Mouse (Mus musculus): ENCODE data around the gene Slc9a7.

The Slc9a7 gene

DNA sequence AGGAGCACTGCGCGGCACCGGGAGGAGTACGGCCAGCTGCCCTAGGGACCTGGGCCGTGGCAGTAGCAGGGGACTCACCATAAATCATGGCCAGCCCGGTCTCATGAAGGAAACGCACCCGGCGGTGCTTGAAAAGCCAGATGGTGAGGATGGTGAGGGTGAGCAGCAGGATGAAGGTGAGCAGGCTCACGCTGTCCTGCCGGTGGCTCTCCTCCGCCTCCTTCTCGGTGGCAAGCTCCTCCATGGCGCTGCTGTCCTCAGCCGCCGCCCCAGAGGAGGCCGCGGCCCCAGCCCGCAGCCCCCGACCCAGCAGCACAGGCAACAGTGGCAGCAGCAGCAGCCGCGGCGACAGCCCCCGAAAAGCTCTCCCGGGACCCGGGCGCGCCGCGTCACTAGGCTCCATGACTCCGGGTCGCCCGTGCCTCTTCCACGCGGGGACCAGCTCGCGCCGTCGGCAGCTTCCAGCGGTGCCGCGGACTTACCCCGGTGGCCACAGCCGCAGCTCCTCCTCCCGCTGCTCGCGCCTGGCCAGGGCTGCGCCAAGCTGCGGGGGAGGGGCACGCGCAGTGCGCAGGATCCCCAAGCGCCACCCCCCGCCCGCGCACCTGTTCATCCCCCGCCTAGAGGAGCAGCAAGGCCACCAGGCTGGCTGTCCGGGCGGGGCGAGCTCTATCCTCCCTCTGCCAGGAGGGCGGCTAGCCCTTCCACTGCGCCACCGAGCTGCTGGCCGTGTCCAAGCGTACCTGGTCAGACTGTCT, at the start of gene Slc9a7:
Gene Slc9a7 (minus strand): TSS at position 526 of the 758 bp plus-strand sequence.
- DNase-seq, result peak; percentile 41

DNA sequence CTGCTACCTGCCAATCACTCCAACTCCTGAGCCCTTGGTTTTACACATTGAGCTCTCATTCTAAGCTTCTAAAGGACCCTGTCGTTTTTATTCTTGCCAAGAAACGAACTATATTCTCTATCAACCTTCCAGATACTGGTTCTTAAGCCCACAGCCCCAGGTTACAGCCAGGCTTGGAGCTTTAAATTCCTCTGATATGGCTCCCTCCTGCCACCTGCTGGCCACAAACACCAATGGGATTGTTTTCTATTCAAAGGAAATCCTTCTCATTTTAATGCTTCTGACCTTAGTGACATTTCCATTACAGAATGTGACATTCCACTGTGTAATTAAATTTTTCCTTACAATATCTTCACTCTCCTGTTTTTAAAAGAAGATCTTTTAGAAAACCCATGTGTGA, 44.1 kb upstream of the Slc9a7 start:
- peak; percentile 51 for DNase-seq

DNA sequence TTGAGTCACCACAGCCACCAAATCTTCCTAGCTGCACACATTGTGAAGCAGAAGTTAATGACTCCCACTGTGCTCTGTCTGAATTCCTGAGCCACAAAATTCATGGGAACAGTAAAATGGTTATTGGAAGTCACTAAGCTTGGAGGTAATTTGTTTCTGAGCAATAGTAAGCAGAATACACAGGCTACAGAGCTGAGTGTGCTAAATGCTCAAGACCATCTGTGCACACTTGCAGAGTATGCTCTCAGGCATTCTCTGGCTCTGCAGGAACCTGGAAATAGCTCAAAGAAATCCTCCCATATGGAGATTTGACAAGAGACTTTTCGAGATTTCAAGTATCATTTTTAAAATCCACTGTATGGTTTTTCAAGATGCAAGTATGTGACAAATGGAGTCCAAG, 41.1 kb upstream of the Slc9a7 start:
- DNase-seq, result no peak

DNA sequence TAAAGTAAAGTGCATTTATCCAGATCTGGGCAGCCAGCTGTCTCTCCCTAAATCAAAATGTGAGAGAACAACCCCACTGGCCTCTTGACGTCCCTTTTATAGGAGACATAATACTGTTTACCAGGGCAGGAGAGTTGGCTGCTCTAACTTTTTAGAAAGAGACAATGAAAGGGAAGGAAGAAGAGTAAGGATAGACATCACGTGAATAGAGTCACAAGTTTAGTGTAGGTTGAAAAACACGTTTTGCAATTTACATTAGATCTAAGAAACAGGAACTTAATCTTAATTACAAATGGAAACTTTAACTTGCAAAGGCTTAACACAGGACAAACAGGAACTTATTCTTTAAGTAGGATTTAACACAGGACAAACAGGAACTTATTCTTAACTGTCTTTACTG, 15.6 kb upstream of the Slc9a7 start:
- DNase-seq, result no peak

DNA sequence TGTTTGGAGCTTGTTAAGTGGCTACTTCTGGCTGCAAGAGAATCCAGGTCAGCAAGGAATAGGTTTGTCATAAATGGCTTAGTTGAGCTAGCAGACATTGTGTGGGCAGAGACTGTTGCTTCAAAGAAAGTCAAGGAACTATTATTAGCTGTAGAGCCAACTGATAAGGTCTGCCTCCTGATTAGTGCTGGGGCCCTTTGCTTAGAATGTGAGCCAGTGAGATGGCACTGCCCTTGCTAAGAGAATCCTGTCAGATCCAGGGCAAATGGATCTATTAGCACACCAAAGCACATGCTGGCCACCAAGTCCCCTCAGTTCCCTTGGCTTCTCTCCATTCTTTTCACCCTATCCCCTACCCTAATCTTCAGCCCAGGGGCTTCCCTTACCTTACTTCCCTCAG, 14.3 kb upstream of the Slc9a7 start:
- DNase-seq, result no peak

DNA sequence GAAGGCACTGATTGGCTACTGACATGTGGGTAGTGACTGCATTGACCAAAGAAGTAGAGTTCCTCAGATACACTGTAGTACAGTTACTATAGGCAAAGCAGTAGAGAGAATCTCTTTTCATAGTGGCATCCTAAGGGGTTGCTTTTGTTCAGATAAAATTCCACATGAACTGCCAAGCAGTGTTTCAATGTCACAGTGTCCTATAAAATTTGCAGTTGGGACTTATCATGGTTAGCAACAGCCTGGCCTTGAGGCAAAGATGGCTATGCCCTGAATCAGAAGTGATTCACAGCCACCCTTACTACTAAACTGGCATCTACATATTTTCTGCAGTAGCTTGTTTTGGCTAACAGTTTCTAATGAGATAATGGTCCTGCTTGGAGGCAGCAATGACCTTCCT, 11.7 kb upstream of the Slc9a7 start:
- DNase-seq, result no peak

DNA sequence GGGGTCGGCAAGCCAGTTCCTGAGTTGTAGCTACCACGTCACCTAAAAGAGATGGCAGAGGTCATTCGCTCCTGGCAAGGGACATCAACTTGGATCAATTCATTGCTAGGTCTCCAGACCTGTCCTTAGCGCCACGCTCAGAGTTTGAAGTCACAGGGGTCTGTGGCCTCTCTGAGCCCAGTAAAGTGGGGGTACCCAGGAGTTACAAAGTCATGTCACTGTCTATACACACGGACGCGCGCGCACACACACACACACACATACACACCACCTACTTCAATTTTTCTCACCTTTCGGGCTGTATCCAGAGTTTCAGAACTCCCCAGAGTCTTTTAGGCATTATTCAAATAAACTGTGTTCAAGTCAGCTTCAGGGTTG, 422 bp upstream of the Slc9a7 start:
- DNase-seq, result no peak

DNA sequence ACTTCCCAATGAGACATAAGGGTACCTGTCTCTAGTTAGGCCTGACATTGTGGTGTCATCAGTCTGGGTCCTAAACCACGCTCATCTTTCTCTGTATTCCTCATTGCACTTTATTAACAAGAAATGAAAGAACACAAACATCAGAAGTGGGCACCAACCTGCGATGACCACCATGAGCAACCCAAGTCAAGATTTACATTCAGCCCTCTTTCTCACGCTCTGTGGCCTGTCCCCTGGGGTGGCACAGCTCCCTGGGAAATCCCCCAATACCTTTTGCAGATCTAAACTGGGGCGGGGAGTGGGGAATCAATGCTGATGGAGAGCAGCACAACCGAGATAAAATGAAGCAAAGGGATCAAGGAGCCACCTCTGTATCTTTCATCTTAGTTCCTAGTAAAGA, 892 bp downstream of the Slc9a7 start:
- no peak for DNase-seq

DNA sequence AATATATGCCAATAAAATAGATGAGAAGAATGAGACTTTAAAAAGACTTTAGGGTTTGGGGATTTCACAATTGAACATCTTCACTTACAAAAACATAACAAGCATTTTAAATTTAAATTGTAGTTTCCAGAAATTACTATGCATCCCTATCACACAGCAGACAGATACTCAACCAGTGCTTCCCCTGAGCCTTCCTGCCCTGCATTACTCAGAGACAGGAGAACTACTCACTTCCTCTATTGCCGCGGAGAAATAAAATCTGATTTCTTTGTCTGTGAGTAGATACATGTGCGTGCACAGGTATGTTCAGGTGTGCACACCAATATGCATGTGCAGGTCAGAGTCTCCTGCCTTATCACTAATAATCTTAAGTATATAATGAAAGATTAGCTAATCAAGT, 2.9 kb downstream of the Slc9a7 start:
- DNase-seq, result no peak

DNA sequence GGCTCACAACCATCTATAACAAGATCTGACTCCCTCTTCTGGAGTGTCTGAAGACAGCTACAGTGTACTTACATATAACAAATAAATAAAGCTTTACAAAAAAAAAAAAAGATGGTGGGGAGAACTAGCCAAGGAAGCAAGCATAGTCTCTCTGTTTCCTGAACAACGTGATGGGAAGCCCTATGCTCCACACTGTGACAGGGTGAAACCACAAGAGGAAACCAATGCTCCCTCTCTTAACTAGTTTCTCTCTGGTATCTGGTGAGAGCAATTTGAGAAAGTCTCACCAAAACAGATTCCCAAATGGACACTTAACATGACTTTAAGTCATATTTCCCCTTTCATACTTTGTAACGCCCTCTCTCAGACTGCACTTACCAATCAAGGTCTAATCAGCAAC, 5.4 kb downstream of the Slc9a7 start:
- no peak for DNase-seq

DNA sequence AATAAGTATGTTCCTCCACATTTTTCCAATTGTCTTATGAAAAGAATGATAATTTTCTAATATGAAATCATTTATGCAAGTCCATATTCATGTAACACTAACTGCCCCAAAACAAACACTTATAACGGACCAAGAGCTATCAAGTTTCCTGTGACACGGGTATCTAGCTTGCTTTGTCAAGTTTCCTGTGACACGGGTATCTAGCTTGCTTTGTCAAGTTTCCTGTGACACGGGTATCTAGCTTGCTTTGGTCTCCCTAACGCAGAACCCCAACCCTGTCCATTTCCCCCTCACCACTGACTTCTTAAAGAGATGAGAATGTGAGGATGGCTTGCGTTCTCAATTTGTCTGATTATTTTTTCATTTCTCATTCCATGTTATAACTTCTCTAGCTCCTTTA, 12.2 kb downstream of the Slc9a7 start:
- DNase-seq, result no peak

DNA sequence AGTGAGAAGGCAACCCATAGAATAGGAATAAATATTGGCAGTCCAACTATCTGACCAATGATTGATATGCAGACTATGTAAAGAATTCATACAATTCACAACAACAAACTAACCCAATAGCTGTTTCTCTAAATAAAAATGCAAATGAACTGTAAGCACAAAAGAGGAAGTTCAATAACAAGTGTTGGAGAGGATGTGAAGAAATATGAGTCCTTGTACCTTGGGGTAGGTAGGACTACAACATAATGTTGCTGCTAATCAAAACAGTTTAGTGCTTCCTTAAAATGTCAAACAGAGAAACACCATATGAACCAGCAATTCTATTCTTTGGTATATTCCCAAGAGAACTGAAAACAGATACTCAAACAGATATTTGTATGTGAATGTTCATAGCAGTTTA, 17.8 kb downstream of the Slc9a7 start:
- DNase-seq, result no peak

DNA sequence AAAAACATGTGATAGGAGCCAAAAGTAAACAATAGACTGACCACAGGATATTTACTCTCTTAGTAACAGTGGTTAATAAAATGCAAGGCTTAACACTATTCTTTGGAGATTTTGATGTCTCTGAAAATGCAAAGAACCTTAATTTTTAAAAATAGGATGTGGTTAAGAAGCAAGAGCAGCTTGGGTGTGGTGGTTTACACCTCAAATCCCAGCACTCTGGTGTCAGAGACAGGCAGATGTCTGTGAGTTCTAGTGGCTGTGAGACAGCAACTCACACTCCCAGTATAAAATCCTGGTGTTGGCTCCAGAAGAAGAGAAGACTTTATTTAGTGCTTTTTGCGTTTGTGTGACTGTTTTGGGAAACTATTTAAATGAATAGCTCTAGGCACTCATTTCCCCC, 19.6 kb downstream of the Slc9a7 start:
- DNase-seq, result no peak

DNA sequence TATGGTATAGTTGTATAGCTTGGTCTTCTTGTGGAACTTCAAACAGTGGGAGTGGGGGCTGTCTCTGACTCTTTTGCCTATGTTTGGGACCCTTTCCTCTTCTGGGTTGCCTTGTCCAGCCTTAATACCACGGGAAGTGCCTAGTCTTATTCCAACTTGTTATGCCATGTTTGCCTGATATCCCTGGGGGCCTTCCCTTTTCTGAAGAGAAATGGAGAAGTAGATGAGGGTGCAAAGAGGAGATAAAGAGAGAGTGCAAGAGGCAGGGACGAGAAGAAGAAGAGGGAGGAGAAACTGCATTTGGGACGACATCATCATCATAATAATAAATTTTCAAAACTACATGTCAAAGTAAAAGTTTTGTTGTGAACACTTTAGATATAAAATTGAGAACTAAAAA, 21.6 kb downstream of the Slc9a7 start:
- DNase-seq, result no peak

DNA sequence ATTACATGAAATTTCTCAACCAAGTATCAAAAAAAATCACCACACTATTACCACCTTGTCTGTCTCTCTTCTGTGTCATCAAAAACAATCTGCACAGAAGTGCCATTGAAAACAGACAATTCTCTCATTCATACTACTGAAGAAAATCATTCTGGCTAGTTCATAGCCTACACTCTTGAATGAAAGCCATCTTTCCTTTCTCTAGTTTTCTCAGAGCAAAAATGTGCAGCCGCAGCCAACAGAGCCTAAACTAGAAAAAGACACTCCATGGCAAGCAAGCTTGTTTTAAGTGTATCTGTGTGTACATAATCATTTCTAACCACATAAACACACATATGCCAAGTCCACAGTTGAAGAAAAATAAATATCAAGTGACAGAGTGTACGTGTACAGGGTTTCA, 27.2 kb downstream of the Slc9a7 start:
- DNase-seq, result no peak

DNA sequence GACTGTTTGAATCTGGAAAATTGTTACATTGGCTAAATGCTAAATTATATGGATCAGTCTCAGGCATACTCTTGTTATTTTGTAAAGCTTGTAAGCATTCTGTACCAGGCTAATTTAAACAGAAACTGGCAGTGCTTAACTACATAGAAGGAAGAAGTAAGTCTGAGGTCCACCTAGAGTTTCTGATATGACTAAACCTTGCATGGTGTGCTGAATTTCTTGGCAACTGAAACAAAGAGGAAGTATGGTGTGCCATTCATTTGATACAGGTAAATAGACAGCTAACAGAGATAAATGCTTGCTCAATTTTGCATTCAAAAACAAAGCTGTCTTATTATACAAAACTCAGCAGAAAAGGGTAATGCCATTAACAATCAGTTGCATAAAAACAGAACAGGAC, 63.5 kb downstream of the Slc9a7 start:
- no peak for DNase-seq

DNA sequence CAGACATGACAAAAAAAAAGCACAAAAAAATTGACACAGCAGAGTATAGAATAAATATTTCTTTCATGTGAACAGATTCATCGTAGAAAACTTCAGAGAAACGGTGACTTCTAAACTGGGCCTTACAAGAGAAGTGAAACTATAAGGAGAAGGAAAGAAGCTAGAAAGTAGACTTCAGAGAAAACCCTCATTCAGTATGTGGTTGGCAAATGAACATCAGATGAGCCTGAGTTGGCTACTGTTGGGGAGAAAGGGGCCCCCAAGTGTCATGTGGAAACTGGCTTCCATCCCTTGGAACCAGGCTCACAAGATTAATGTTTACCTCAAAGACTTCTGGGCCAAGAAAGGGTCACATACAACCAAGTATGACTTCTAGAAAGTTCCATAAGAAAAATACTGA, 70.1 kb downstream of the Slc9a7 start:
- DNase-seq, result no peak

DNA sequence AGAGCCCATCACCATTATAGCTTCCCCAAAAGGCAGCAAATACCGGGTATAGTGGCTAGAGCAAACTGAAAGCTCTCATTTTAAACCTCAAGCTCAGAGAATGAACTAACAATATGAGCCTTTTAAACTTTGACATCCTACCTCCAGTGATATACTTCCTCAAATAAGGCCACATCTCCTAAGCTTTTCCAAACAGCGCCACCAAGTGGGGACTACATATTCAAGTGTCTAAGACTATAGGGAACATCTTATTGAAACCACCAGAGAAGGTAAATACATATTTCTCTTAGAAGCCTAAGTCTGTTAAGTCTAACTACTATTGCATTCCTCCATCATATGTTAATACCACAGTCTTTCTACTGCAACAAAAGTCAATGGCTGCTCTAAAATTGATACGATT, 106.0 kb downstream of the Slc9a7 start:
- no peak for DNase-seq

DNA sequence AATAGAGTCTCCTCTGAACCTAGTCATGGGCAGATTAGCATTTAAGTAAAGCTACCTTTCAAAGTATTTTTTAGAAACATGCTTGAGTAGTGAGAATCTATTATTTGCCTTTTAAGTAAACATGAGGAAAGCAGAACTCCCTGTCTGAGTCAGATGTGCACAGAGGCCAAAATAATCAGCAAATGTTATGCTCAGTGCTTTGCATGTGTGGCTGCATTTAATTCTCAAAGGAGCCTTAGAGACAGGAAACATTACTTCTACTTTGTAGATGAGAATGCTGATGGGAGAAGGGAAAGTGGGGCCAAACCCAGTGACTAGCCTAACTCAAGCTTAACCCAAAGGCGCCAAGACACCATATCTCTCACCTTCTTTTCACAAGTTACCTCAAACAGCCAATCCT, 114.8 kb downstream of the Slc9a7 start:
- DNase-seq, result no peak

DNA sequence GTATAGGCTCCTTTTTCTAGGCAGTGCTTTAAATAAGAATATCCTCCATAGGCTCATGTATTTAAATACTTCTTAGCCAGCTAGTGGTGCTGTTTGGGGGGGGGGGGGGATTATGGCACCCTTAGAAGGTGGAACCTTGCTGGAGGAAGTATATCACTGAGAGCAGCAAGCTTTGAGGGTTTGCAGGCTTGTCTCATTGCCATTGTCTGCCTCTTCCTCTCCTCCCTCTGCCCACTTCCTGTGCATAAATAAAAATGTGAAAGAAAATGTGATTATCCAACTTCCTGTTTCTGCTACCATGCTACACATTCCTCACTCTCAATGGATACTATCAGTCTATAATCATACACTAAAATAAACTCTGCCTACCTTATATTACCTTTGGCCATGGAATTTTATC, 123.2 kb downstream of the Slc9a7 start:
- no peak for DNase-seq

DNA sequence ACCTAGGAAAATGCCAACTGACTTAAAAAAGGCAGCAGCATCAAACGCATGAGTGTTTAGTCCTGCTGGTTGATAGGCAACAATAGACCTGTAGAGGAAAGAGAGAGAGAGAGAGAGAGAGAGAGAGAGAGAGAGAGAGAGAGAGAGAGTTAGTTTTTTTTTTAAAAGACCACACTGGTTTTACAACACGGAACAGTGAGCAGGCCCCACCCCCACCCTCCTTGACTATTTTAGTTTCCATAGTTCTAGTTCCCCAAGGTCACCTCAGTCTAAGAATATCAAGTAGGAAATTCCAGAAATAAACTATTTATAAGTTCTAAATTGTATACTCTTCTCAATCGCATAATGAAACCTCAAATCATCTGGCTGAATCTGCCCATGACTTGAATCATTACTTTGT, 126.6 kb downstream of the Slc9a7 start:
- no peak for DNase-seq

DNA sequence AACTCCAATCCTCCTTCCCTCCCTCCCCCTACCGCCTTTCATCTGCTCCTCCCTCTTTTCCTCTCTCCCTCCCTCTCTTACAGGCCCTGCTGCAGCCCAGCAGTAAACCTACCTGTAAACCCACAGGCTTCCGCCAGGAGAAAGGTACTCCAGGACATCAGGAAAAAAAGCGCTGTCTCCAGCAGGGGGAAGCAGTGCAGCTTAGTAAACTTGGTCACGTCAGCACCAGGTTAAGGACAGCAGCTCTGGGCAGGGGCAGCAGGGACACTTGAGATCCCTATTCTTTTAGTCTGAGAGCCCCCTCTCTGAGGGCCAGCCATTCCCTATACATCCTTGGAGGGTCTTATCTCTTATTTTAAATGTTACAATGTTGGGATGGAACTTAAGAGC, 129.3 kb downstream of the Slc9a7 start:
- peak; percentile 71 for DNase-seq

DNA sequence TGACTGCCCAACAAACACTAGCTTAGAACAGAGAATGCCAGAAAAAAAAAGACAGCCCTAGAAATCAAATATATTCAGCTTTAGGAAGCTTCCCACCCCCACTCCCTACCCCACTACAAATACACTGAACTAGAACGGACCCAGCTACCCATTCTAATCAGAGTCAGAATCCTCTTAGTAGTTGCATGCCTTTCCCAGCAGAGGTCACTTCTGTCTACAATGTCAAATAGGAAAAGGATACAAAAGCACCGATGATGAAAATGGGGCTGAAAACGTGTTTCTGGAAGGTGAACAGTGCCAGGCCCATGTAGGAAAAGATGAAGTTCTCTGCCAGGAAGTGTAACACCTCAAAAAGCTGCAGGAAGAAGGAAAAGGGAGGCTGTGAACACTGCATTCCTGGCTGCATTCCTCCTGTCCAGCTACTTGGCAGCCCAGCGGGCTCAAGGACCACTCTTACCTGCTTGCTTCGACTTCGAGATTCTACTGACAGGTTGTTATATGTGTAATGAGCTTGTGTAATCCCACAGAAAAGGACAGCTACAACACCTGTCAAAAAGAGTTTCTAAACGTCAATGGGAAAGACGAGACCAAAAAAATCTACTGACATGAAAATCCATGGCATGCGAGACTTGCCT, 129.8 kb downstream of the Slc9a7 start:
- DNase-seq, result peak; percentile 11

DNA sequence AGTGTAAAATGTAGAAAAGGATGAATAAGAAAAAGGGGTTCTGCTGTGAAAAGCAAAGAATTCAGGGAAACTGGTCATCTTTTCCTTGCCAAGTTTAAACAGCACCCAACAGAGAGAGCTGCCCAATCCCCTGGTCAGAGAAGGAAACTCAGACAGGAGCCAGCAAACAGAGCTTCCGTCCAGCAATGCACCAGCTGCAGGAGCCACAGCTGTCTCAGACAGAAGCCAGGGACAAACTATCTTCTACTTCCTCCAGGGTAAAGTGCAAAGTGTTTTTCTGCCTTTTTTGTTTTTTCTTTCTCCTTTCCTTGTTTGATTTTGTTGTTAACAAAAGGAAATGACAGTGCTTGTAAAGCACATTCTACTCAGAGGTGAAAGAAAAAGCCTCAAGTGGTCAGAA, 131.3 kb downstream of the Slc9a7 start:
- DNase-seq, result peak; percentile 11

DNA sequence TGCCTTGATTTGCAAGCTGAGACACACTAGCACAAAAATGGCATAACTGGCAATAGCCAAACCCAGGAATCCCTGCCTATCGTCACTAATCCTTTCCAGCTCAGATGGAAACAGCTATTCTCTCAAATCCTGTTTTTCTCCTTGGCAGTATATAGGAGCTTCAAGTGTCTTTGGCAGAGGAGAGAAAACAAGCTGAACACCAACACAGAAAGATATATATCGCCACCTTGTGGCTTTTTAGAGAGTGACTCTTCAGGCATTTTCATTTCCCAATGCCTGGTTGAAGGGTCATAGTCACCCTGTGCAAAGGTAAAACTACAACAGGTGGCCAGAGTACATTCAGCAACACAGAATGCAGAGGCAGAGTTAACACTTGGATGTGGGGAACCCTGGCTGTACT, 134.1 kb downstream of the Slc9a7 start:
- DNase-seq, result peak; percentile 18

Data from lung, postnatal 10 days (tissue).